Mouse (Mus musculus): ENCODE results near the gene Cd300c. TPM values are rescaled to one million over a fixed set of nuclear protein-coding genes. Genes with fewer than 3 reads are reported as not detected.
"Not testable (repeated sequence)": the region's sequence is repeated elsewhere in the genome, so short reads cannot be mapped to it uniquely, and the experiment has no call there.

Gene Cd300c
- total RNA-seq, 2 experiments from 2014 or later = not detected

- H3K4me3 ChIP-seq = no peak overlapping the region
- peak; percentile 50 for TF ChIP-seq CTCF (IDR thresholded peaks at IDR 0.05)
- DNase-seq = no peak
- intact Hi-C loops (cut with DNase I) = no loop called here
- H3K27ac ChIP-seq = no peak overlapping the region
These were observed 45.0 kb downstream of the Cd300c start for GRCm38 (mm10) chr11:114923961-114924360.

GRCm38 (mm10) chr11:114922439-114922838 lies 46.5 kb downstream of the Cd300c start:
- intact Hi-C loops (cut with DNase I) = no loop called here
- DNase-seq = no peak
- no peak overlapping the region for H3K27ac ChIP-seq
- no peak overlapping the region for H3K4me3 ChIP-seq
- TF ChIP-seq CTCF (IDR thresholded peaks at IDR 0.05) = no peak

- no peak for DNase-seq
- H3K27ac ChIP-seq = no peak overlapping the region
- intact Hi-C loops (cut with DNase I) = no loop called here
- no peak for TF ChIP-seq CTCF (IDR thresholded peaks at IDR 0.05)
- H3K4me3 ChIP-seq = no peak overlapping the region
These were observed 51.8 kb downstream of the Cd300c start for GRCm38 (mm10) chr11:114917120-114917519.

GRCm38 (mm10) chr11:114914978-114915377 lies 54.0 kb downstream of the Cd300c start:
- intact Hi-C loops (cut with DNase I) = loop anchor here (5.0 kb wide), 1 partner anchor 38 kb away; no protein-coding TSS in a partner anchor
- Histone ChIP-seq H3K27ac (no peak overlapping the region), H3K4me3 (no peak overlapping the region)
- no peak for DNase-seq
- no peak for TF ChIP-seq CTCF (IDR thresholded peaks at IDR 0.05)

GRCm38 (mm10) chr11:114912847-114913246 lies 56.1 kb downstream of the Cd300c start:
- peak; percentile 79 for DNase-seq
- intact Hi-C loops (cut with DNase I) = loop anchor here (1.0 to 5.0 kb wide), 3 partner anchors 36 to 168 kb away; no protein-coding TSS in a partner anchor
- TF ChIP-seq CTCF (IDR thresholded peaks at IDR 0.05) = peak; percentile 79
- H3K4me3 ChIP-seq = no peak overlapping the region
- no peak overlapping the region for H3K27ac ChIP-seq

- intact Hi-C loops (cut with DNase I) = not testable (repeated sequence)
These were observed 59.4 kb downstream of the Cd300c start for GRCm38 (mm10) chr11:114909538-114909937.

GRCm38 (mm10) chr11:114908086-114908485 lies 60.9 kb downstream of the Cd300c start:
- Histone ChIP-seq H3K27ac (no peak overlapping the region), H3K4me3 (no peak overlapping the region)
- intact Hi-C loops (cut with DNase I) = no loop called here
- DNase-seq = no peak
- no peak for TF ChIP-seq CTCF (IDR thresholded peaks at IDR 0.05)

More at GRCm38 (mm10) chr11:114909538-114909937, 59.4 kb downstream of the Cd300c start:
- H3K27ac ChIP-seq, DNase-seq, H3K4me3 ChIP-seq: not testable (repeated sequence)
- TF ChIP-seq CTCF (IDR thresholded peaks at IDR 0.05) = peak; percentile 45

- TF ChIP-seq CTCF (IDR thresholded peaks at IDR 0.05) = no peak
- no peak for DNase-seq
- Histone ChIP-seq H3K4me3 (no peak overlapping the region), H3K27ac (no peak overlapping the region)
- intact Hi-C loops (cut with DNase I) = no loop called here
These were observed 61.4 kb downstream of the Cd300c start for GRCm38 (mm10) chr11:114907567-114907966.

Other genes with a start within 250 kb of the Cd300c start
- gene Dnaic2, start 241.7 kb downstream of the Cd300c start, total RNA-seq (2021) = under 1 TPM; 0.08 to 0.14 TPM
- gene Kif19a, start 203.8 kb downstream of the Cd300c start, total RNA-seq (2021) = under 1 TPM; 0.54 to 0.56 TPM
- not detected for gene Btbd17, start 173.2 kb downstream of the Cd300c start, total RNA-seq (2021)
- gene Gpr142, start 170.2 kb downstream of the Cd300c start, total RNA-seq (2021) = not detected
- gene Gprc5c, start 118.0 kb downstream of the Cd300c start, total RNA-seq (2021) = 10 to 100 TPM; 45.4 to 82.1 TPM
- under 1 TPM; 0.50 to 0.66 TPM for gene Cd300a, start 79.1 kb downstream of the Cd300c start, total RNA-seq (2021)
- gene Cd300lb, start 34.8 kb downstream of the Cd300c start, total RNA-seq (2021) = under 1 TPM; 0.15 to 0.42 TPM
- under 1 TPM; 0.13 to 0.22 TPM for gene Cd300ld, start 20.8 kb upstream of the Cd300c start, total RNA-seq (2021)
- gene Cd300c2, start 32.7 kb upstream of the Cd300c start, total RNA-seq (2021) = under 1 TPM; 0.28 TPM
- gene Cd300ld2, start 47.0 kb upstream of the Cd300c start, total RNA-seq (2021) = not detected
- gene Cd300ld4, start 57.9 kb upstream of the Cd300c start, total RNA-seq (2021) = under 1 TPM; 0.73 to 0.92 TPM
- gene Cd300ld5, start 68.6 kb upstream of the Cd300c start, total RNA-seq (2021) = 1 to 10 TPM in 1 of 2 experiments, under 1 TPM in 1; 0.92 to 1.3 TPM
- 1 to 10 TPM in 1 of 2 experiments, not detected in 1; 2.0 TPM for gene Cd300ld3, start 79.3 kb upstream of the Cd300c start, total RNA-seq (2021)
- not detected for gene Cd300e, start 93.0 kb upstream of the Cd300c start, total RNA-seq (2021)
- under 1 TPM; 0.17 to 0.36 TPM for gene Rab37, start 122.3 kb upstream of the Cd300c start, total RNA-seq (2021)
- under 1 TPM in 1 of 2 experiments, not detected in 1; 0.31 TPM for gene Cd300lf, start 164.8 kb upstream of the Cd300c start, total RNA-seq (2021)
- gene Slc9a3r1, start 194.2 kb upstream of the Cd300c start, total RNA-seq (2021) = 1 to 10 TPM; 1.8 to 2.6 TPM
- gene Tmem104, start 218.3 kb upstream of the Cd300c start, total RNA-seq (2021) = 1 to 10 TPM; 7.3 to 7.4 TPM
- 10 to 100 TPM; 12.7 to 16.3 TPM for gene Nat9, start 218.7 kb upstream of the Cd300c start, total RNA-seq (2021)